In genomic region chr17:56990115-56990746, GRCm38 (mm10) we compare ENCODE assay signal across 8 mouse cellular contexts. TPM values are rescaled to one million over a fixed set of nuclear protein-coding genes. Genes with fewer than 3 reads are reported as not detected.
DNase-seq lines count a peak whose midpoint lies in the region; ATAC-seq lines count a peak whose summit lies in the region.

TSS of gene Clpp (plus strand) at chr17:56990305.

- H3K9me3 ChIP-seq in hindbrain, embryonic 16.5 days (ENCODE audit: control insufficient read depth, low read length) = no peaks in the 10 kb centered on the region

- WGBS in hindbrain, embryonic 16.5 days = under 1% methylated on average over 52 of the region's 52 CpGs
- under 1% methylated on average over 52 of the region's 52 CpGs for WGBS in macrophage (ENCODE audit: missing documents)

- H3K4me1 ChIP-seq in hindbrain, embryonic 16.5 days (ENCODE audit: control insufficient read depth, insufficient read depth, low read depth, low read length) = peaks cover 9% of the 10 kb centered on the region

- no peaks in the 10 kb centered on the region for H3K27me3 ChIP-seq in hindbrain, embryonic 16.5 days (replicated peaks; ENCODE audit: control insufficient read depth, insufficient read depth, low read length)

- peak within 1 kb of the TSS; percentile 75 for H3K4me3 ChIP-seq in hindbrain, embryonic 16.5 days (ENCODE audit: low read length)
- peak within 1 kb of the TSS; percentile 91 for H3K4me3 ChIP-seq in macrophage (ENCODE audit: inconsistent target)

- H3K36me3 ChIP-seq in hindbrain, embryonic 16.5 days (ENCODE audit: control insufficient read depth, insufficient read depth, low read length) = peaks cover 22% of the 10 kb centered on the region
- H3K36me3 ChIP-seq in macrophage (ENCODE audit: inconsistent target) = peaks cover 25% of the 10 kb centered on the region; the same call in 1 of the 2 replicates

- DNase-seq in WW6 (ENCODE audit: low read depth, low spot score) = peak; percentile 85
- peak; percentile 79 to 87 for DNase-seq in cerebellum, postnatal 4 days (ENCODE audit: low spot score in 2 of 2)
- peak; percentile 97 for DNase-seq in gastrocnemius, adult 18-20 months (ENCODE audit: low spot score)
- peak; percentile 95 for DNase-seq in left cerebral cortex, adult 18-20 months (ENCODE audit: low spot score in 2 of 2)
- peak; percentile 98 for DNase-seq in right cerebral cortex, adult 18-20 months
- peak; percentile 69 for DNase-seq in urinary bladder, postnatal 10 days (ENCODE audit: low spot score)

- ATAC-seq in hindbrain, embryonic 16.5 days = peak; percentile 98

- peak within 1 kb of the TSS; percentile 56 for H3K4me2 ChIP-seq in hindbrain, embryonic 16.5 days (ENCODE audit: low read length)

- H3K27ac ChIP-seq in hindbrain, embryonic 16.5 days (ENCODE audit: low read depth, low read length) = peak within 1 kb of the TSS; percentile 88
- H3K27ac ChIP-seq in macrophage = peak within 1 kb of the TSS; percentile 58

- H3K9ac ChIP-seq in hindbrain, embryonic 16.5 days (ENCODE audit: low read depth, low read length) = peak within 1 kb of the TSS; percentile 83

- H3K79me2 ChIP-seq in macrophage (ENCODE audit: inconsistent target) = peaks cover 17% of the 10 kb centered on the region

RNA-seq across cellular contexts. Expression of gene Clpp, which starts in this region (rescaled TPM):
- 10 to 100 TPM; 36.9 to 38.3 TPM for total RNA-seq in gastrocnemius, adult 18-20 months (2021)
- 162 and 168 TPM in 2 replicates for polyA plus RNA-seq in hindbrain, embryonic 16.5 days (2015; fragmentation: Nextera tagmentation; extraction: Ambion mirVana)
- 10 to 100 TPM; 63.8 to 67.7 TPM for total RNA-seq in left cerebral cortex, adult 18-20 months (2021)
- 10 to 100 TPM in 8 of 26 experiments, 1 to 10 TPM in 18; 1.3 to 17.7 (median 7.0) TPM for total RNA-seq in macrophage (2018; cell fraction: chromatin; rRNA removed)
- total RNA-seq in macrophage (2018; cell fraction: cytosol; rRNA removed) = 10 to 100 TPM; 15.9 to 37.3 (median 25.7) TPM
- 10 to 100 TPM in 12 of 26 experiments, 1 to 10 TPM in 14; 3.8 to 24.7 (median 9.7) TPM for total RNA-seq in macrophage (2018; cell fraction: nucleus; rRNA removed)
- polyA plus RNA-seq in macrophage (2018) = 20.0 to 37.4 TPM (median 21.4 TPM) in 3 replicates

Comparison
In these comparisons a context has a peak if more than half of its experiments do, and no peak if none do; other contexts are left out.
1. Peak in every context shown above with its lines: DNase-seq, ATAC-seq, H3K4me3 ChIP-seq and H3K27ac ChIP-seq.